Mouse (Mus musculus) bone marrow, adult 2 months (tissue): ENCODE measurements around the gene Cebpb.

Source experiments
- CTCF ChIP-seq: fragments of 200-500 bp; IDR thresholded peaks from 2 replicates; pipeline ENCODE4 v1.5.1; 2011; ENCODE audit warnings: low read length, control low read depth; ENCODE audit not compliant: control insufficient read depth, insufficient read depth
- POLR2A ChIP-seq: fragments of 200-500 bp; IDR thresholded peaks from 2 replicates; pipeline ENCODE4 v1.6.1; 2011; ENCODE audit warnings: low read depth, mild to moderate bottlenecking, control low read depth, low read length, borderline replicate concordance; ENCODE audit not compliant: control insufficient read depth

DNA sequence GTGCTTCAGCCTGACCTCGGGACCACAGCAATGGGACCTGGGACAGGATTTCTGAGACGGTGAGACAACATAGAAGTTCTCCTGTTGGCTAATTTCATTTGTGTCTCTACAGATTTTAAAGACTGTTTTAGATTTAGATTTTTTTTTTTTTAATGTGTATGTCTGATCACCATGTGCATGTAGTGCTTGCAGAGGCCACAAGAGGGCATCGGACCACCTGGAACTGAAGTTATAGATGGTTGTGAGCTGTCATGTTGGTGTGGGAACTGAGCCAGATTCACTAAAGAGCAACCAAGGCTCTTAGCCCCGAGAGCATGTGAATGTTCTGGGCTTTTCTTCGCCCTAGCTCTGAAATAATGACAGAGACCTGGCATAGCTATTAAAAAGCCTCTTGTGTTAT lies 8.1 kb upstream of the Cebpb start:
- no peak for TF ChIP-seq POLR2A
- peak; percentile 72 for TF ChIP-seq CTCF
